Mouse (Mus musculus) 3T3-L1 (cell line): ENCODE measurements at regions not wholly inside any gene's neighbourhood (a gene's known extent, or its start where the extent isn't known, plus 50 kb on each side); places are given as distances from the start of the nearest gene placed in this dataset.

Experiments used
- DNase-seq: peaks from one replicate; pipeline ENCODE4 v3.0.0-alpha.2; 2015; ENCODE audit warnings: low read depth, low spot score

DNA sequence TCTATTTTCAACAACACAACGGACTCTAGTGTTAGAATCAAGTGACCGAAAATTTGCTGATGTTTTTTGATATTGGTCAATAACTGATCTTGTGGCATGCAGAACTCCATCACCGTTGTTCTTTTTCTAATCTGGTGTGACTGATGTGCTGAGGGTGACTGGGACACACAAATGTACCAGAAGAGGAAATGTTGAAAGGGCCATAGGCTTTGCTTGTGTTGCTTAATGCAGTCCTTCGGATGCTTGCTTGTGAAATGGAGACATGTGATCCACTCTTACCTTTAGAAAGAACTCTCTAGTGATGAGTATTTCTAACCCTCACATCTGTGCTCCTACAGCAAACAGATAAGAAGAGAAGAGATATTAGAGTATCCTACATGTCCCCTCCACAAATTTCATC is 145.9 kb upstream of the Thbs1 start:
- DNase-seq: no peak

DNA sequence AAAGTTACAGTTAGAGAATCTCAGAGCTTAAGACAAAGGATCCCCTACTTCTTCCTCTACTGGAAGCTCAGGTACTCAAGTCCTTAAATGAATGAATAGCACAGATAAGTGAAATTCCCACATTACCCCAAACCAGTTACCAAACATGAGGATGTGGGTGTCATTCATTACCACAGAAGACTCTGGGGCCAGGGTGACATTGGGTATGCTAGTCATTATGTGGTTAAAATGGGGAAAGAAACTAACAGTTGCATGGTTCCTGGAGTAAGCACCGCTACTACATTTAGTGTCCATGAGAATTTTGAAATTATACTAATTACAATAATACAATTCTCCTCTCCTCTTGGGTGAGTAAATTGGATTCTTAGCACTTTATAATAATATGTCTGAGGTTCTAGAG is 142.9 kb upstream of the Thbs1 start:
- no peak for DNase-seq

DNA sequence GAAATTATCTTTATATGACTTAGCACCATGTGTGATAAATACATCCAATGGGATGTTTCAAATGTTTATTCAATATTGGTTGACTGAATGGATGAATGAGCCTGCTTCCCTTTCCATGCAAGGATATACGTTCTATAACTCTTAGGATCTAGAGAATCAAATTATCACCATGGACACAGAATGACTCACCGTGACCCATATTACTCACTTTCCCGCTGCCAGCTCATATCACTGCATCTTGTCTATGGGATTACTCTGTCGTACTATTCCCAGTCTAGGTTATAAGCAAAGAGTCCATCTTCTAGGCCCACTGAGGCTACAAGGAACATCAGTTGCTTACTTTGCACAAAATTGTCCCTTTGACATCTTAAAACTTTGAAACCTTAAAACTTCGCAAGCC is 141.0 kb upstream of the Thbs1 start:
- DNase-seq: peak; percentile 85

DNA sequence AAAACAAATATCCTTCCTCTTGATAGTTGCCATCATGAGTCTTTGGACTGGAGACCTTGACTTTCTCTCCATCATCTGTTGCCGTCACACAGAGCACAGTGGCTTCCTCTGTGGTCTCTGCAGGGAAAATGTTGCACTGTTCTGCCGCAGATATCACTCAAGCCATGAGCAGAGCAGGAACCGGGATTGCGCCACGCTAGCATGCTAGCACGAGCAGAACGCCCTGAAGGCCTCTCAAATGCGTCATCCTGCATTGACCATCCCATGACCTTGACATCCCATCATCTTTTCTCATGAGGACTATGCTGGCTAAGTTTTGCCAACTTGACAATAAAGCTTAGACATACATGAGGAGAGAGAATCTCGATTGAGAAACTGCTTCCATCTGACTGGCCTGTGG is 134.6 kb upstream of the Thbs1 start:
- no peak for DNase-seq

DNA sequence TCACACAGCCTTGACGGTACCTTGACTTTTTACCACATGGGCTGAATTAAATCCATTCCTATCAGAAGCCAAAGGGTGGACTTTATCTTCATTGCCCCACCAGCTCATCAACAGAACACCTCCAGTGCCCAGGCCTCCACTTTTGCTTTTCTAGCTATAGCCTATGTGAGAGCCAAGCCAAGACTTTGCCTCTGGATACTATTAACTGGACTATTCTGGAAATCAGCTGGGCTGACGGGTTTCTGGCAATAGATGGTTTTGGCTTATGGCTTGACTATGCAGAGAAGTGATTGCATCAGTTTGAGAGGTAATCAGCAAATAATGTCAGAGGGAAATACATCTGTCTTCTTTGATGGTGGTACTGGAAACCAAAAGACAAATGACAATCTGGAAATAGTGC is 130.8 kb upstream of the Thbs1 start:
- peak; percentile 64 for DNase-seq

DNA sequence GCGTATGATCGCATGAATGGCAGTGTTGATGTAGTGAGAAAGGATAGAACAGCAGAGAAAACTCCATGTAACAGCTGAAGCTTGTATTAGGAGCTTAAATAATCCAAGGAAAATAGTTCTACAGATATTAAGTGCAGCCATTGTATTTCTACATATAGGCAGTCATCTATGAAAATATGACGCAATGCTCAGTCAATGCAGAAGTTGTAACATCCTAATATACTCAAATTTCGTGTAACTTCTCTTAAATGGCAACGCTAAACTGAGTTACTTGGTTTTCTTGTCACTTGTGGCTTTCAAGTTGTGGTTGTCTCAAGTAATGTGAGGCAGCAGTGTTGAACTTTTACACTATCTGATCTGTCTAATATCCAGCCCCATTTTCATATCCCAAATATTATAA is 127.1 kb upstream of the Thbs1 start:
- no peak for DNase-seq

DNA sequence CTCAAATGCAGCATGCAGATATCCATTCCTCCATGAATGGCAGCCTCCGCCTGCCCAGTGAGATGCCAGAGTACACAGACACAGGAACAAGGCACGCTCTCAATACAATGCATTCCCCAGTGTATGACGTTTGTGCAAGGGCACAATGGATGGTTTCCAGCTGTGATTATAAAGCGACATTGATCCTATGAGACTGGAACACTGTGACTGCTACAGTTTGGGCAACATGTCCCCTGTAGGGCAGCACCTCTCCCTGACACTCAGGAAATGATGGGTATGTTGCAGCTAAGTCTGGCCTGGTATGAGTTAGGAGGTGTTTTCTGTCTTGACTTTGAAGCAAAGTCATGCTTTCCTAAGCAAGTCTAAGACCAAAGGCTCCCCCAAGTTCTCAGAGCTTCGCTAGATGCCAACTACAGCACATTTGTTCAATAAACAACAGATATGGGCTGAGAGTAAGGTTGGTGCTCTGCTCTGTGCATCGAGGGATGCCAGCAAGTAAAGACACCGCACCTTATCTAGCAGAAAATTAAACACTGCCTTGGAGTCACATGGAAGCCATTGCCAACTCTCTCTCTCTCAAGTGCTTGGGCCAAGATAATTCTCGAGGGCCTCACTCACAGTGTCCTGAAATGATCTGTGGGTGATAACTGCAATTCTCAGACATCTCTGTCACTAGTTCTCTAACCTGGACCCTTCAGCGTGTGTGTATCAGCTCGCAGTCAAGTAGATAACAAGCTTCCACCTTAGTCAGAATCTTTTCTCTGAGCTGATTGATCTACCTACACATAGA is 124.1 kb upstream of the Thbs1 start:
- DNase-seq: no peak

DNA sequence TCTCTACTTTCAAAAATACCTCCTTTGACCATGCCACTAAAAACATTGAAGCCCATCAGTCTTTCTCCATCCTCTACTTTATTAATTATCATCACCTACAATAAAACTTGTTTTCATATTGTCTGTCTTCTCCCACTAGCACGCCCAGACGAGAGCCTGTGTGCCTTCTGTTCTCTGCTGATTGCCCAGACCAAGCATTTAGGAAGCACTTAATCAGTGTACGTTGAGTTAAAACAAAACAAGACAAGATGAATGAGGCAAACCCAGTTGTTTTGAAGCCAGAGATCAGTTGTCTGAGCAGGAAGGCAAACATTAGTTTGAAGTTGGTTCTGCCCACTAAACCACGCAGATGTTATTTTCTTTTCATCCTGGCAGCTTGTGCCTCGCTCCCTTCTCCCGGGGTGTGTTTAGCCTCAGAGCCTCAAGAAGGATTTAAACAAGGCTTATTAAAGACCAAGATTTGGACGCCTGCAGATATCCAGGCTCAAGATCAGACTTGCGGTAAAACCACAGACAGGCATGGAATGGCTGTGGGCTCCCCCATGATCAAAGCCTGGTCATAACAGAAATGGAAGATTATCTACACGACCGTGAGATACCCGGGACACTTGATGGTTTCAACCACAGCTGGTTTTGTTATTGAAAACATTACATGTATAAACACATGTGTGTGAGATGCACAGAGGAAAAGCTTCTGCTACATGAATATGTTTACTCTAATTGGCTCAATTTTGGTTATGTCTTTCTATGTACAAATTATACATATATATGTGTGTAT is 123.1 kb upstream of the Thbs1 start:
- no peak for DNase-seq

DNA sequence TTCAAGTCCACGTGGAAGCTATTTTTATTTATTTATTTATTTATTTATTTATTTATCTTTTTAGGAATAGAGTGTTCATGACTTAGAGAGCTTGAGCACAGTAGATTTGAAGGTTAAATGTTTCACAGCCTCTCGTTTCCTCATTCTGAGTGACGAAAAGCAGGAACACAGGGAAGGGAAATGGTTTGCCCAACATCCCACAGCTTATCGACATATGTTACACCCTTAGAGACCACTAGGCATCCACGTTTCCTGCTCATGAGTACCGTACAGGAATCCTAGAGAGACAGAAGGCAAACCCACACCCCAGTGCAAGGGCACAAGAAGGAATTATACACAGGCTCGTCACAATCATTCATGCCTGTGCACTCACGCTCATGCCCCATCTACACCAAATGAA is 122.5 kb upstream of the Thbs1 start:
- no peak for DNase-seq

DNA sequence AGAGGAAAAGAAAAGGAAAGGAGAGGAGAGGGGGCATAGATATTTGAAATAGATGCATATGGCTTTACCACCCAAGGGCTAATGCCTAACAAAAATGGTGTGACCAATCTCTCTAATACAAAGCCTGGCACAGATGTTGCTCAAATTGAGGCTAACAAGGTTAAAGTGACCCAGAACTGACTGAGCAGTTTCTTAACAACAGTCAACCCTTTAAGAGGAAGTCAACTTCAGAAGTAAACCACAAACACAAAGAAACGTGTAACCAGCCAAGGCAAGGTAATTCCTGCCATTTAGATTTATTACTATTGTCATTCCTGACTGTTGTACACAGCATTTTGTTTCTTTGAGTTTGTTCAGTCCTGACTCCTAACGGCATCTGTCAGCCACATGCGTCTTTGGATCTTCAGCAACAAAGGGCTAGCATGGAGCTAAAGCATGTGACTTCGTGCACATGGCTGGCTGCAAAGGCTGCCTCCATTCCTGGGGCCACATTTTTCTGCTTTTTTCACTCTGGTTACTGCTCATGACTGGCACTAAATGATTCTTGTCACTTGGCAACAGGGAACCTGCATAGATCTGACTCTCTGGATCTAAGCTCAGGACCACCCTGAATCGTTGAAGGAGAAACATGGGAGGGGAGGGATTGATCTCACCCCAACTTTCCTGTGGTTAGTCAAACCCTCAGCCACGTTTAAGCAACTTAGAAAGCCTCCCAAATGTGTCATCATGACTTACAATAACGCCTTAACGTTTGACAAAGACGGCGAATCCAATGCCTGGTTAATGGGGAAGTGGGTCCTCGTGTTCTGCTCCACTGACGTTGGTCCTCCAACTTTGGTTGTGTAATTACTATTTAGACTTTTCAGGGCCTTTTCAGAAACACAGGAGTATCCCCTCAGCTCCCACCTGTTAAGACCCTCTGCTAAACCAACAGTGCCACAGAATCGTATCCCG is 115.3 kb upstream of the Thbs1 start:
- DNase-seq: peak; percentile 66

DNA sequence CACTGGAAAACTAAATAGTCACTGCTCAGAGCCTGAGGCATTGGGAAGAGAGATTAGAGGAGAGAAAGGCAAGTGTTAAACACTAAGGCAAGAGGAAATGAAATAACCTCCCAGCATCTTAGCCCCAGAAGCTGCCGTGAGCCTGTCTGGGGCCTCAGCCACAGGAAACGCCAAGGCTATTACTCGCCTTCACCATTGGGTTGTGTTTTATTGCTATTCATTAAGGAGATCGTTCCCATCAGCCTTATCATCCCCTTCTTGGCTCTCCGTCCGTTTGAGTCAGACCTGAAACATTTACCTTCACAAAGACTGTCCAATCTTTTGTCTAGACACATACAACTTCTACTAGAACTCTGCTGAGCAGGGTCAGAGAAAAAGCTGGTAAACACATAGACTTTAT is 112.0 kb upstream of the Thbs1 start:
- DNase-seq: peak; percentile 59

DNA sequence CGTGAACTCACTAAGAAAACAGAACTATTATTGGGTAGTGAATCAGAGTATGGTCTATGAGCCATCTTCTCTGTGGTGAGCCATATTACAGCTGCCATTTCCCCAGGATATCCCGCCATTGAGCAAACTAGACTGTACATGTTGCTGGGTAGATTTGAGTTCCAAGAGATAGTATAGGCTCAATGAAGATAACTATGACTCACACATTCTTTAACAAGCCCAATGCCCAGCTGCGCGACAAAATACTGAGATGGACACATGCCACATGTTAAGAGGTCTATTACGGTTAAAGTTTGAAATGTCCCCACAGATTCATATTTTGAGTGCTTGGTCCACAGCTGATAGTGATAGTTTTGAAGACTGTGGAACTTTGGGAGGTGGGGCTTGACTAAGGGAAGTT is 107.5 kb upstream of the Thbs1 start:
- DNase-seq: peak; percentile 37

DNA sequence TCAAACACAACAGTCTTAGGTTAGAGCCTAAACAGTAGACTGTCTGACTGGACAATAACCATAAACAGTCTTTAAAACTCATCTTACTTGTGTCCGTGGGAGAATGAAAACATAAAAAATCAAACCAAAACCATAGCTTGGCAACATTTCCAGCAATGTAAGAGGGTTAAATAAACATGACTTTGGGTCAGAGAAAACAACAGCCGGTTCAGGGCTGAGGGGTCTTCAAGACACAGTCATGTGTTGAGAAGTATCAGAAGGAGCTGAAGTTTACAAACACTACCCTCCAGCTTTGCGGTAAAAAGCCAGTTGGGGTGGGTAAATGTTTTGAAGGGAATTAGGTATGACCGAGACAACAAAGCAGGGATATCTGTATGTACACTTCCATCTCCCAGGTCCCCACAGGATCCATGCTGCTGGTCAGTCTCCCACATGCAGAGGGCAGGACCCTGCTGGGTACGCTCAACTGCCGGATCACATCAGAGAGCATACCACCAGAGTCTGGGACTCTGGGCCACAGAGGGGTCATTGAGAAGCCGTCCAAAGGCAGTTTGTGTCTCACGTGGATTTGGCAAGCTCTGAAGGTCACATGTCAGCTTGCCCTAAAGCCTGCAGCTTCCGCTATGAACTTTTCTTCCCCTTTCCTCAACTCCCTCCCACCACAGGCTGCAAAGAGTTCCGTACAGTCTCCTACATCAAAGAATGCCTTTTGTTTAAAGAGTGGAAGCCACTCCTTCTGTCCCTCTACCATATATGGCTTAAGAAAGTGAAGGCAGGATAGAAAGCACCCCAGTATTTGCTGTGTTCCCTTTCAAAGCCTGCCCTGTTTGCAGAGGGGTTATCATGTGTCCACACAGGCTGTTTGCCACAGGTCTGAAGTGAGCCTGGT is 103.9 kb upstream of the Thbs1 start:
- no peak for DNase-seq

DNA sequence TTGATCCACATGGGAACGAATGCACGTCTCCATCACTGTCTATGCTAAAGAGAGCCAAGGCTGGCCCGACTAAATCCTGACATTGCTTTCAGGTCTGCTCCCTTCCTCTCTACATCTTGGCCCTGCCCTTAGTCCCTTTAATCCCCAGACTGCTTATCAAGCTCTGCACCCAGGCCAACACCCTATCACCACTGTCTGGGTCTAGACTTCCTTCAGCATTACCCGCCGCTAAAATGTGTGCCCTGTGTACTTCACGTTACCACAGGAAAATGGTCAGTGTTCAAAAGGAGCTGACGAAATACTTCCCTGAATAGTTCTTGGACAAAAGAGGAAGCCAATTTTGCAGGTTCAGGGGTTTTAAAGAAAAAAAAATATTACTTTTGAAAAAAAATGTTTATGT is 100.0 kb upstream of the Thbs1 start:
- DNase-seq: no peak

DNA sequence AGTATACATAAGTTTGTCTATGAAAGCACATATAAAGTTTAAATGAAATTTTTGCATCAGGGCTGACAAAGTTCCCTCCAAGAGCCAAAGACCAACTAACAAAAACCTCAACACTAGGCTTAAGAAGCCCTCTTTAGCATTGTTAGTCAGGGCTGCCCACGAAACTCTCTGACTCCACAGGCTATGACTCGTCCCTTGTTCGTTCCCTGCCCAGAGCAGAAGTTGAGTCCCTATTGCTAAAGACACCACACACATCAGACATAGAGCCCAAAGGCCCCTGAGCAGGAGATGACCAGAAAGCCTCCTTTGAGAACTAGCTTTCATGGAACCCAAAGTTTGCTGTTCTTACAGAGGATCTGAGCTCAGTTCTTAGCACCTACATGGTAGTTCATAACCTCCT is 99.5 kb upstream of the Thbs1 start:
- peak; percentile 78 for DNase-seq

DNA sequence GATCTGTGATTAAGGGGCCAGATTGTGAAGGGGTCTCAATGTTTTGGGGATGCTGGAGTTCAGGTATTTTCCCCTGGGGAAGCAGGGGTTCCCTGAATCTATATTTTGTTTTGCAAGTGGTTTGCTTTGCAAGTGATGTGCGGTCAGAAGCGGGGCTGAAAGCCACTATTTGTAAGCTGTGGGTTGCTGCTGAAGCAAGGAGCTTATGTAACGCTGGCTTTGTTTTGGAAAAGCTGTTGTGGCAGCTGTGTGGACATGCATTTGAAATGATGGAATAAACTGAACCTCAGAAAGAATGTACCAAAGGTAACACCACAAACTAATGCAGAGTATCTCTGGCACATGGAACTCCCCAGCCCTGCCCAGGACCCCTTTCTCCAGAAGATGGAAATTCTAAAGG is 98.5 kb upstream of the Thbs1 start:
- no peak for DNase-seq

DNA sequence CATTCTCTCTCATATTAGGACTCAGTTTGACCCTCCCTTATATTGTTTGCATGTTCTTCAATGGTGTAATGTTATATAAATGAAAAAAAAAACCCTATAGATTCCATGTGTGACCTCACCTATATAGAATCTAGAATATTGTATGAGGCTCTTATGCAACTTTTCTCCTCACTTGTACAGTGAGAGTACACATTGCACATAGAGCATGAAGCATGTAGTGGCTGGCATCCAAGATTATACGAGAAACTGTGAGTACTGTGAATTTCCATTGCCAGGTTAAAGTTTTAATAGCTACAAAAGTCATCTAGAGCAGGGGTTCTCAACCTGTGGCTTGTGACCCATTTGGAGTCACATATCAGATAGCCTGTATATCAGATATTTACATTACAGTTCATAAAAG is 96.5 kb upstream of the Thbs1 start:
- no peak for DNase-seq

DNA sequence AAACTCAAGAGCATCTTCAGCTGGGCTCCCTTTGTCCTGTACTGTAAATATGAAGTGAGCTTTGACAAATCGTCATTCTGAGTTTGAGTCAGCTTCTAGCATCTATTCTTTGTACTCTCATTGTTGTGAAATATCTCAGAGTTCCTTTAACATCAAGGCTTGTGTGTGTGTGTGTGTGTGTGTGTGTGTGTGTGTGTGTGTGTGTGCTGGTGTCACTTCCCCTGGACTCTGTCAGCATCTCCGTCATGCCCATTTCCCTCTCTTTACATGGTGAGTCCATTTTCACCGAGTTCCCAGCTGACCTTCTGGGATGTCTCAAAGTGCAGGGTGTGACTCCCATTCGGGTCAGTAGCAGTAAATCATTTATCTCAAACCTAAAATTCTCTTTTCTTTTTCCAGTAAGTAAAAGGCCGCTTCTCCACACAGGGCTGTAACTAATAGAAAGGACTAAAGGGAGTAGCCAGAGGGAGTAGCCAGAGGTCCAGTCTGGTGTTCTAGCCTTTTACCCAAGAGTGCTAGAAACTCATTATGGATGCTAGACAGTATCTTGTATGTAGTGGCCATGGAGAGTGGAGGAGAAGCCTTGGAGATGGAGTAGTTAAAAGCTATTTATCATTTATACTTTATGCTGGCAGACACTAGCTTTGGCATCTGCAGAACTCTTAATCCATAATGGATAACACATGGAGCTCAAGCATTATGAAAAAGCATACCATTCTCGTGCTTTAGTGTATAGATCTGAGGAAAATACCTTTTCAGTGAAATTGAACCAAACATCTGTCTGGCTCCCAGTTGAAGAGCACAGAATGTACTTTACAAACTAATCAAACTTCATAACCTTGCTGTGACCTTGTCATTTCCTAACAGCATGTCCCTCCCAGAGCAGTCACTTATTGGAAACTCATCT is 85.6 kb upstream of the Thbs1 start:
- DNase-seq: no peak

DNA sequence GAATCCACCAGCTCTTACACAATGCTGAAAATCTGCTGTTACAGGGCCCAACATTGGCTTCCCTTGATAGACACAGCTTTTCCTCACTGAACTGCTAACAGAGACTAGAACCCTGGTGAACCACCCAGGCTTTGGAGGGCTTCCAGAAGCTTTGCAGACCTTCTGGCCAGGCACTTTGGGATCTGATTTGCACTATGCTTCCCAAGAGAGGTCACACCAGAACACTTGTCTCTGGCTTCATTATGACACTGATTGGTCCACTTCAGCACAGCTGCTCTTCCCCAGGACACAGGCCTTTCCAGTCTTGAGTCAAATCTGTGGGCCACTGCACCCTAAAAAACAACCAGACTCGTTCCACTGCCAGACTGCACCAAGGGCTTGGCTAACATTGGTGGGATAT is 82.8 kb upstream of the Thbs1 start:
- DNase-seq: no peak

DNA sequence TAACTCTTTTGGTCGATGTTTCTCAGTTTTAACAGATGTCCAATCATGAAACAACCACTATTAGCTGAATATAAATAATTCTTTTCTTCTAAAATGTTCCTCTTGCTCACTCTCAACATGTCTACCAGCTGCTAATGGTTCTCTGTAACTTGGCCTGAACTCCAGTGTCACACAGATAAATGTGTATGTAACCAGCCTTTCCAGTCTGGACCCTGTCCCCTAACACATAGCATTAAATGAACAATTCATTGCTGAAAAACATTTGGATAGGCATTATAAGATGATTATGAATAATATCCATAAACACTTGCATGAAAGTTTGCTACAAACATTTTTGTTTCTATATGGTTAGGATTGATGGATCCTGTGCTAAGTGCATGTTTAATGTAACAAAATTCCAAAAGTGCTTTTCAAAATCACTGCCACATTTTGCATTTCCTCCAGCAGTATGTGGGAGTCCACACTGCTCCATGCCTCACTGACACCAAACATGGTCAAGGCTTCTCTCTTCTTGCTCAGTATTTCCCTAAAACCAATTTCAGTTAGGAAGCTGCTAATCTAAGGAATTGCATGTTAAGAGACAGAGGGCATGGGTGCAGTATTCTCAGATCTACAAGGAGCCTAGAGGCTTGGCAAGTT is 82.1 kb upstream of the Thbs1 start:
- DNase-seq: no peak
